Mouse (Mus musculus) midbrain, postnatal 0 days (tissue): ENCODE data around the gene Slc1a7. TPM values are rescaled to one million over a fixed set of nuclear protein-coding genes. Genes with fewer than 3 reads are reported as not detected.
A peak's percentile ranks its signal among the peaks of the same experiment; 100 is the strongest.

ENCODE experiments used
- ATAC-seq: fragments of 200-750 bp; cut with Nextera tagmentation; 2 replicates; pipeline ENCODE4 v1.8.0; 2017; ENCODE audit warnings: moderate number of reproducible peaks, mild to moderate bottlenecking, moderate TSS enrichment, moderate library complexity; ENCODE audit not compliant: low FRiP score
- DNase-seq: peaks from one replicate; pipeline ENCODE4 v3.0.0-alpha.2; 2015; ENCODE audit warnings: low spot score
- H3K27ac ChIP-seq: fragments of 300-500 bp; sonication (generic); 2 replicates; pipeline ENCODE4 v1.5.1; 2014; ENCODE audit warnings: low read depth, mild to moderate bottlenecking, low read length, mixed read lengths
- H3K27me3 ChIP-seq: fragments of 300-500 bp; sonication (generic); 2 replicates; pipeline ENCODE4 v1.6.1; 2014; ENCODE audit warnings: low read length, control low read depth, mixed read lengths; ENCODE audit not compliant: insufficient read depth
- H3K36me3 ChIP-seq: fragments of 300-500 bp; sonication (generic); 2 replicates; pipeline ENCODE4 v1.6.1; 2014; ENCODE audit warnings: low read length, control low read depth, mixed read lengths; ENCODE audit not compliant: insufficient read depth
- H3K4me1 ChIP-seq: fragments of 300-500 bp; sonication (generic); 2 replicates; pipeline ENCODE4 v1.6.1; 2014; ENCODE audit warnings: mild to moderate bottlenecking, control low read depth, antibody characterized with exemption, low read length, mixed read lengths; ENCODE audit not compliant: insufficient read depth
- H3K4me2 ChIP-seq: fragments of 300-500 bp; sonication (generic); 2 replicates; pipeline ENCODE4 v1.6.1; 2014; ENCODE audit warnings: low read depth, mild to moderate bottlenecking, low read length, mixed read lengths; ENCODE audit not compliant: poor library complexity, severe bottlenecking
- H3K4me3 ChIP-seq: fragments of 300-500 bp; sonication (generic); 2 replicates; pipeline ENCODE4 v1.5.1; 2014; ENCODE audit warnings: low read depth, mild to moderate bottlenecking, low read length, moderate library complexity
- H3K9ac ChIP-seq: fragments of 300-500 bp; sonication (generic); replicated peaks from 2 replicates; pipeline ENCODE4 v1.6.1; 2014; ENCODE audit warnings: mild to moderate bottlenecking, low read length, moderate library complexity, mixed read lengths; ENCODE audit not compliant: poor library complexity, severe bottlenecking
- H3K9me3 ChIP-seq: fragments of 300-500 bp; sonication (generic); 2 replicates; pipeline ENCODE4 v1.6.1; 2016; ENCODE audit warnings: low read length, control low read depth
- CTCF ChIP-seq: IDR thresholded peaks from 2 replicates; pipeline ENCODE4 v1.5.1; 2016; ENCODE audit warnings: antibody characterized with exemption, mild to moderate bottlenecking
- WGBS: fragments of 180-500 bp; shearing (Covaris S2); extraction: QIAGEN DNeasy Blood & Tissue Kit; methylation state at CpG from one replicate; pipeline ENCODE4 v1.1.7; 2014; 5-methylcytosine and 5-hydroxymethylcytosine counted together
- polyA plus RNA-seq: library from polyadenylated mRNA; unstranded; fragments of >200 nt; fragmentation: Nextera tagmentation; extraction: Ambion mirVana; gene quantifications from 2 replicates; pipeline ENCODE4 v1.2.1, GENCODE M21; 2015
- total RNA-seq: library from RNA; depleted of rRNA; stranded (reverse); fragments of >200 nt; gene quantifications from 2 replicates; pipeline ENCODE4 v1.2.3, GENCODE M21; 2014

Slc1a7 gene
- total and polyA plus RNA-seq, 2 experiments from 2014 or later, result 0.16 TPM; not detected in 1

GRCm38 (mm10) chr4:107923803-107924194 is 44.3 kb upstream of the Slc1a7 start:
- no peak overlapping the region for H3K27ac ChIP-seq
- no peak for DNase-seq
- TF ChIP-seq CTCF, result no peak

GRCm38 (mm10) chr4:107928269-107928668 is 39.9 kb upstream of the Slc1a7 start:
- Histone ChIP-seq H3K4me2 (no peak overlapping the region), H3K4me3 (no peak overlapping the region), H3K27me3 (no peaks in the 10 kb centered on the region), H3K27ac (no peak overlapping the region), H3K9me3 (no peaks in the 10 kb centered on the region), H3K36me3 (no peaks in the 10 kb centered on the region), H3K4me1 (no peaks in the 10 kb centered on the region), H3K9ac (no peak overlapping the region)
- TF ChIP-seq CTCF, result no peak
- ATAC-seq (no peak), DNase-seq (no peak)
- WGBS, result 70% methylated on average over 2 of the region's 2 CpGs

More at GRCm38 (mm10) chr4:107923803-107924194, 44.3 kb upstream of the Slc1a7 start:
- no peaks in the 10 kb centered on the region for H3K36me3 ChIP-seq
- peak overlapping the region; percentile 65 for H3K4me2 ChIP-seq
- no peaks in the 10 kb centered on the region for H3K9me3 ChIP-seq
- no peaks in the 10 kb centered on the region for H3K27me3 ChIP-seq
- no peaks in the 10 kb centered on the region for H3K4me1 ChIP-seq
- peak overlapping the region; percentile 65 for H3K4me3 ChIP-seq
- H3K9ac ChIP-seq, result 0 out of 2 replicates have a peak overlapping the region, but pooled peaks have one; percentile 70
- 42% methylated on average over 7 of the region's 7 CpGs for WGBS
- ATAC-seq, result peak; percentile 58; the same call in 1 of the 2 replicates

- Histone ChIP-seq H3K4me1 (no peaks in the 10 kb centered on the region), H3K27ac (no peak overlapping the region), H3K27me3 (no peaks in the 10 kb centered on the region), H3K36me3 (no peaks in the 10 kb centered on the region), H3K4me3 (no peak overlapping the region), H3K9ac (no peak overlapping the region), H3K9me3 (no peaks in the 10 kb centered on the region), H3K4me2 (no peak overlapping the region)
- DNase-seq (no peak), ATAC-seq (no peak)
- WGBS, result 92% methylated on average over 2 of the region's 2 CpGs
- no peak for TF ChIP-seq CTCF
Measured at GRCm38 (mm10) chr4:107928726-107929125, 39.4 kb upstream of the Slc1a7 start.

GRCm38 (mm10) chr4:107931453-107931852 is 36.7 kb upstream of the Slc1a7 start:
- WGBS, result 72% methylated on average over 3 of the region's 3 CpGs
- TF ChIP-seq CTCF, result peak; percentile 53
- Histone ChIP-seq H3K36me3 (no peaks in the 10 kb centered on the region), H3K4me2 (no peak overlapping the region), H3K4me3 (no peak overlapping the region), H3K9ac (no peak overlapping the region), H3K27me3 (no peaks in the 10 kb centered on the region), H3K27ac (no peak overlapping the region), H3K4me1 (no peaks in the 10 kb centered on the region), H3K9me3 (no peaks in the 10 kb centered on the region)
- DNase-seq (peak; percentile 18), ATAC-seq (no peak)

GRCm38 (mm10) chr4:107933239-107933638 is 34.9 kb upstream of the Slc1a7 start:
- Histone ChIP-seq H3K9ac (no peak overlapping the region), H3K27ac (no peak overlapping the region), H3K9me3 (no peaks in the 10 kb centered on the region), H3K4me1 (no peaks in the 10 kb centered on the region), H3K27me3 (no peaks in the 10 kb centered on the region), H3K36me3 (no peaks in the 10 kb centered on the region), H3K4me2 (no peak overlapping the region), H3K4me3 (no peak overlapping the region)
- ATAC-seq (no peak), DNase-seq (no peak)
- 82% methylated on average over 8 of the region's 8 CpGs for WGBS
- no peak for TF ChIP-seq CTCF

- H3K4me1 ChIP-seq, result no peaks in the 10 kb centered on the region
- 51% methylated on average over 3 of the region's 3 CpGs for WGBS
- no peaks in the 10 kb centered on the region for H3K36me3 ChIP-seq
- no peaks in the 10 kb centered on the region for H3K9me3 ChIP-seq
- no peak for DNase-seq
- TF ChIP-seq CTCF, result no peak
- no peak overlapping the region for H3K9ac ChIP-seq
- no peaks in the 10 kb centered on the region for H3K27me3 ChIP-seq
- no peak overlapping the region for H3K4me2 ChIP-seq
- H3K4me3 ChIP-seq, result no peak overlapping the region
- H3K27ac ChIP-seq, result no peak overlapping the region
- ATAC-seq, result no peak
Measured at GRCm38 (mm10) chr4:107935254-107935653, 32.9 kb upstream of the Slc1a7 start.
